Mouse (Mus musculus): ENCODE measurements around the gene Dhx30.
"Not testable (repeated sequence)": the region's sequence is repeated elsewhere in the genome, so short reads cannot be mapped to it uniquely, and the experiment has no call there.

Dhx30 gene

DNA sequence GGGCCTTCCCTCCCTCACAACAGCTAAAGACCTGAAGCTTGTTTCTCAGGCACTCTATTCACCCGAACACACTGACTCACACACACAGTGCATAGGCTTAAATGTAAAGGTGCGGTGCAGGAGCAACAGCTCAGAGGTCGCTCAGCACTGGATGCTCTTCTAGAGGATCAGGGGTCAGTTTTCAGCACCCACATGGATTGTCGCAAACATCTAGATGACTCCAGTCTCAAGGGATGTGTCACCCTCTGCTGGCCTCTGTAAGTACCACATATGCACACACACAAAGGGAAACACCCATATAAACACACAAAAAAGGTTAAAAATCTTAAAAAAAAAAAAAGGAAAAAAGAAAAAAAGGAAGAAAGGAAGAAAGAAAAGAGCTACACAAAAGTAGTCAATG is 22.9 kb downstream of the Dhx30 start:
- DNase-seq (ENCODE audit: low spot score in 2 of 2) = no peak

DNA sequence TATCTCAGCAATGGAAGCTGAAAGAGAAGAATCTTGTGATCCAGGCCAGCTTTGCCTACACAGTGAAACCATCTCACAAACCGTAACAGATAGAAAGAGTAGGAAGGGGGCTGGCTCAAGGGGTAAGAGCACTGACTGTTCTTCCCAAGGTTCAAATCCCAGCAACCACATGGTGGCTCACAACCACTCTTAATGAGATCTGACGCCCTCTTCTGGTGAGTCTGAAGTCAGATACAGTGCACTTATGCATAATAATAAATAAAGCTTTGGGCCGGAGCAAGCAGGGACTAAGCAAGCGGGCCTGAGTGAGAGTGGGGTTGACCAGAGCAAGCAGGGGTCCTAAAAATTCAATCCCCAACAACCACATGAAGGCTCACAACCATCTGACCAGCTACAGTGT is 24.3 kb downstream of the Dhx30 start:
- no peak for DNase-seq (ENCODE audit: low spot score in 2 of 2)

DNA sequence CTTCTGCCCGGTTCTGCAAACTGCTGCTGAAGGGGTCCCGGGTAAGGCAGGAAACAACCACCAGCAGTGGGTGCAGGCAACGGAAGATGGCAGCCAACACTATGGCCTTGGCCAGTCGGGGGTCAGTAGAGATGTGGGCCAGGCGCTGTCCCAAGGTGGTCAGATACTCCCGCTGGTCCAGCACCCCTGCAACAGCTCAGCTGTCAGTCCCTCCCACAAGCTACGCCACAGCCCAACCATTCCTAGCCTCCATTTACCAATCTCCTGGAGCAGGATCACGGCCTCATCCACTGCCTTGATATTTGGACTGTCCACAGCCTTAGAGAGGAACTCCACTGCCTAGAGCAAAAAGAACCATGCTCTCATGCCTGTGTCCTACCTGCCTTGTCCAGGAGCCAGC is 31.9 kb downstream of the Dhx30 start:
- DNase-seq (ENCODE audit: low spot score in 2 of 2) = no peak

DNA sequence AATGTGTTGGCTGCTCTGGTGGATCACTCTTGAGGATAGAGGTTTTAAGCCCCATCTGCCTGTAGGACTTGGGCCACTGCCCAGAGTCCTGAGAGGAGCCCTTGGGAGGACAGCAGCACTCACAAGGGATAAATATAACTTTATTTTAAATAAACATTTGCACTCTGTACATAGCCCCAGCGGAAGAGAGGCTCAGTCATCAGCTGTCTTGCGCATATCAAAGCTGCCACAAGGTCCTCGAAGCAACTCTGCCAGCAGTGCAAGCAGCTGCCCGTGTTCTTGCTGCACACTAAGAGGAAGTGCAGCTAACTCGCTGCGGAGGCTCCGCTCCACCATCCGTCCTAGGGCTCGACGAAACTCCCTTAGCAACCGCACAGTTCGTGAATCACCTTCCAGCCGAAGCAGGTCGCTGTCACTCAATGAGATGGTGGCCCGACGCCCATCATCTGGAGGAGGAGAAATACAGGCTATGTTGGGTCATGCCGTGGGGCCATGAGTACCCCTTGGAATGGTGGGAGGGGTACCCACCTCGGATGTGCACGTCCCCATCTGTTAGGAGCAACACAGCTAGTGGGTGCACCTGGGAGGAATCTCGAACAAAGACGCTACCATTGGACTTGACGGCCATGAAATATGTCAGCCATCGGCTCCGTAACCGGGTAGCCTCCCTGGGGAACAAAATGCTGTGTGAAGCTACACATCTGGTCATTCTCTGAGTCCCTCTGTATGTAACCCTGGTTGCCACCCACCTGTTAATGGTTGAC is 33.2 kb downstream of the Dhx30 start:
- DNase-seq (ENCODE audit: low spot score in 2 of 2) = no peak

DNA sequence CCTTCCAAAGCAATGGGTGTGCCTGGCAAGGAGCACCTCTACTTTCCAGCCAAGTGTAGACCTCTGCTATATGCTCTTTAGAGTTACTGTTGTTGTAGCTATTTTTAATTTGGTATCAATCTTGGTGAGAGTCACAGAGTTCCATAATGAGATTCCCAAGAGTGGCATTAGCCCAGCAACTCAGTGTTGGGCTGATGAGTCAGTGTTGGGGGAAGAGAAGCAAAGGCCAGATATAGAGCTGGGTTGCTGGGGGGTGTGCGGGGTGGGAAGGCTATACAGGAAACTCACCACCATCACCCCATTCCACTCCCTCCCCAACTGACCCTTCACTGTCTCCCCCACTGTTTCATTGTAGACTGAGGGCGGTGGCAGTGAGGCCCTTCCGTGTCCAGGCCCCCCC is 36.6 kb downstream of the Dhx30 start:
- no peak for DNase-seq (ENCODE audit: low spot score in 2 of 2)

DNA sequence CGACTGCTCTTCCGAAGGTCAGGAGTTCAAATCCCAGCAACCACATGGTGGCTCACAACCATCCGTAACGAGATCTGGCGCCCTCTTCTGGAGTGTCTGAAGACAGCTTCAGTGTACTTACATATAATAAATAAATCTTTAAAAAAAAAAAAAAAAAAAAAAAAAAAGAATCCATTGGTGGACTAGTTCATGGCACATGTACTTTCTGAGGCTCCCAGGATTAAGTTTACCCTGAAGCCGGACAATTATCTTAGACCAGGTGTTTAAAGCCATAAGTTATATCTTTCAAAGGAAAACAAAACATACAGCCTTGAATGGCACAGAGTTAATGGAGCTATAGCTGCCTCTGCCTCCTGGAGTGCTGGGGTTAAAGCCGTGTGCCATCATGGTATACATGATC is 41.2 kb downstream of the Dhx30 start:
- DNase-seq (ENCODE audit: low spot score in 2 of 2) = not testable (repeated sequence)

DNA sequence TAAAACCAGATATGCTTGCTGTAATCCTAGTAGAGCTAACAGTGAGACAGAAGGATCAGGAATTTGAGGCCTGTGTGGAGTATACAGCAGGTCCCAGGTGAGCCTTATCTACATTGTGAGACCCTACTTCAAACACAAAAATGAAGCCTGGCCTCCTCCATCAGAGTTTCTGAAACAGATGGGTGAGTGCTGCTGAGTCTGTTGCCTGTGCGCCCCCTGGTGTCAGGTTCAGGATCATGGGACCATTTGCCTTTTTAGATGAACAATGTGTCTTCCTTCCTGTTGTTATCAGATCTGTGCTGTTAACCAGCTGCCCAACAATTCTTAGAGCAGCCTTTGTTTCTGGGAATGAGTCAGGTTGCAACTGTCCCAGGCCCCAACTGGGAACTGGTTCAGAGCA is 45.8 kb downstream of the Dhx30 start:
- peak; percentile 86 to 90 for DNase-seq (ENCODE audit: low spot score in 2 of 2)

DNA sequence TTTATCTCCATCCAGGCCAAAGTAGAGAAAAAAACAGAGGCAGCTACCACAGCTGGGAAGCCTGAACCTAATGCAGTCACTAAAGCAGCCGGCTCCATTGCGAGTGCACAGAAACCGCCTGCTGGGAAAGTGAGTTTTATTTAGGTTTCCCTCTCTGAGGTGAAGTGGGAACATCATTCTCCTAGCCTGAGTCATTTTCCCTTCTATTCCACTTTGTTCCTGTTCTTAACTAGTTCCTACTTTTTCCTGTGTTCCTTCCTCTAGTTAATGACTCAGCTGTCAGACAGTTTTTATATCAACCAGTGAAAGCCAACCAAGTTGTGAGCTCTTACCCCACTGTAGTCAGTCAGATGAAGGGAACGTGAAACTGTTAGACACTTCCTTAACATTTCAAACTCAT is 46.6 kb downstream of the Dhx30 start:
- no peak for DNase-seq (ENCODE audit: low spot score in 2 of 2)

DNA sequence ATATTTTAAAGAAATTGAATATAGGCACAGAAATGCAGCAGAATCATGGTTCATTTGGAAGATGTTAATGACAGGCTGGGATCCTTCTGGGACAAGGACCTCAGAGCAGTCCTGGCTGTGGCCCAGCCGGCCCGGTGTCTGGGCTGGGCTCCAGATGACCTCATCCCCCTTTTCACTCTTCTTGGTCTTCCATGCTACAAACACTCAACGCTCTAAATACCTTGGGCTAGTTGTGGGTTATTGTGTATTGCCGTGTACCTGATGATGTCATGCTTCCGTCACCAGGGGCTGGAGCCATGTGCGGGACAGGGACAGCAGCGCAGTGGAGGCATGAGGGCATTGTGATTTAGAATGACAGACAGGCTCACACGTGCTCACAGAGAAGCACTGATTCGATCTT is 47.3 kb downstream of the Dhx30 start:
- peak in 1 of 2 experiments; percentile 44 for DNase-seq (ENCODE audit: low spot score in 2 of 2)

DNA sequence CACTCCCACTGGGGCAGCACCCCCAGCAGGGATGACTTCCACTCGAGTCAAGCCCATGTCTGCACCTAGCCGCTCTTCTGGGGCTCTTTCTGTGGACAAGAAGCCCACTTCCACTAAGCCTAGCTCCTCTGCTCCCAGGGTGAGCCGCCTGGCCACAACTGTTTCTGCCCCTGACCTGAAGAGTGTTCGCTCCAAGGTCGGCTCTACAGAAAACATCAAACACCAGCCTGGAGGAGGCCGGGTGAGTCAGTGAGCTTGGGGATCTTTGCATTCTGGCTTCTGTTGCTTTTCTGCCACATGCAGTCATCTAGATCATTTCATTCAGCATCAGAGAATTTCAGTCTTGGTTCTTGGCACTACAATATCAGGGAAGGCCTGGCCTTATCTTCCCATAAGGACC is 48.9 kb downstream of the Dhx30 start:
- DNase-seq (ENCODE audit: low spot score in 2 of 2) = no peak

DNA sequence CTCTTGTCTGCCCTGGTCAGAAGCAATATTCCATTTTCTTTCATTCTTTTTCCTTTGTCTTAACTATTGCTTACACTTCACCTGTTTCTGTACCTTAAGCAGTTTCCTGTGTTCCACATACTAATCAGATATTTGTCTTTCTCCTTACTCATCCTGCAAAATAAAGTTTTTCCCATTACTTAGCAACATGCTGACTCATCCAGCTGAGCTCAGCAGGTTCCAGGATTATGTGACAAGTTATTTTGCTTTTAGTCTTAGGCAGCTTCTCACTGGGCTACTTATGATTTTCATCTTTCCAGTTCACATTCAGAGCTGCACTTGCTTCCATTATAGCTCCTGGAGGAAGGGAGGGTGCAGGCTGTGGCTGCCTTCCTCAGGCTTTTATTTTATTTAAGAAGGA is 53.0 kb downstream of the Dhx30 start:
- DNase-seq (ENCODE audit: low spot score in 2 of 2) = no peak

DNA sequence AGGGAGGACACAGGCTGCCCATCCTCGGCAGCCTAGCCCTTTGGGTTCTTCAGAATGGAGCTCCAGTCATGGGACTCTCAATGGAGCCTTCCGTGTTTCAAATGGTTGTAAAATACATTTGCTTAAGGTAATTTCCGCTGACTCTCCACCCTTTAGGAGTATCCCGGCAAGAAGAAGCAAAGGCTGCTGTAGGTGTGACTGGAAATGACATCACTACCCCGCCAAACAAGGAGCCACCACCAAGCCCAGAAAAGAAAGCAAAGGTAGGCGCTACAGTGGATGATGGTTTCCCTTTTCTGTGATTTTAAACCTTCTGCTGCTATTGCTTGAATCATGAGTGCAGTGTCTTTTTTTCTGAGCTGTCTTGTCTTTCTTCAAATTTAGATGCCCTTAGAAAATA is 54.8 kb downstream of the Dhx30 start:
- DNase-seq (ENCODE audit: low spot score in 2 of 2) = no peak

DNA sequence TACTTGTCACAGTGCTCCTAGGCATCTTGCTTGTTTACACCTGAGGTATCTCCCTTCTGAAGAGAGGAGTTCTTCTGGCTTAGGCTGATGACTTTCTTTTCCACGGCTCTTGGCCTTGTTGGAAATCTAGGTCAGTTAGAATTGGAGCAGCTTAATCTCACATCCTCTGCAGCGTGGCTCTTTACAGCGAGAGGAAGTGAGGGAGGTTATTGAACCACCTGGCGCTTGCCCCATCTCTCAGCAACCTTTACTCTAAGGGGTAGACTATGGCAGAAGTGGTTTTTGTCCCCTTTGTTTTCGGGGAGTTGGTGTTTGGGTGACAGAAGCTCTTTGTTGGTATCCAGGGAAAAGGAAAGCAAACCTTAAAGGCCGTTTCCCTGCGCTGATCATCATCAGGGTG is 55.2 kb downstream of the Dhx30 start:
- DNase-seq (ENCODE audit: low spot score in 2 of 2) = no peak

DNA sequence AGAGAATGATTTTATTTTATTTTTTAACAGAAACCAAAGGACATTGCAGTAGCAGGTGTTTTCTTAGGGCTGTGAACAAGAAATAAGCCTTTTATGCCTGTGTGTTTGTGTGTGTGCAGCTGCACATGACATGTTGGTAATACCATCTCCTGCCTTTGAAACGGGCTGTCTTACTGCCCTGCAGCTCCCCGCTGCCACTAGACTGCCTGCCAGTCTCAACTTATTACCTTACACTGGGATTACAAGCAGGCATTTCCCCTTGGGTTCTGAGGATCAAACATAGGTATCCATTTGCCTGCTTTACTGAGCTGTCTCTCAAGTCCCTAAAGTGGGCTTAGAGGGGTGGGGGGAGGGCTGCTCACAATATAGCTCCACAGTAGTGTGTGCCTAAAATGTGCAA is 56.9 kb downstream of the Dhx30 start:
- DNase-seq (ENCODE audit: low spot score in 2 of 2) = no peak

DNA sequence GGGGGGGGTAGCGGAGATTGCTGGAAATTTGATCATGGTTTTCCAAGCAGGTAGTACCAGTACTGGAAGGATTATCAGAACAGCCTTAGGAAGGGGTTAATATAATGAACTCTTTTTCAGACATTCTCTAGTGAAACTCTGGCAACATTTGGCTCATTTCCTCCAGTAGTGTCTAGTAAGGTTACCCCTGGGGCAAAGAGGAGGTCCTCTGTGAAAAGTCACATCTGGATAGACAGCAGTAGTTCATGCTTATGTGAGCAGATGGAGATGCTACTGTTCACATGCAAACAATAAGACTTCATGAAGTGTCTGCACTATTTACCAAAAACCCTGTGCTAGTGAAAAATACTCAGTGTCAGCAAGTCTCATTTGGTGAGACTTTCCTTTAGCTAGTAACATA is 60.4 kb downstream of the Dhx30 start:
- no peak for DNase-seq (ENCODE audit: low spot score in 2 of 2)

DNA sequence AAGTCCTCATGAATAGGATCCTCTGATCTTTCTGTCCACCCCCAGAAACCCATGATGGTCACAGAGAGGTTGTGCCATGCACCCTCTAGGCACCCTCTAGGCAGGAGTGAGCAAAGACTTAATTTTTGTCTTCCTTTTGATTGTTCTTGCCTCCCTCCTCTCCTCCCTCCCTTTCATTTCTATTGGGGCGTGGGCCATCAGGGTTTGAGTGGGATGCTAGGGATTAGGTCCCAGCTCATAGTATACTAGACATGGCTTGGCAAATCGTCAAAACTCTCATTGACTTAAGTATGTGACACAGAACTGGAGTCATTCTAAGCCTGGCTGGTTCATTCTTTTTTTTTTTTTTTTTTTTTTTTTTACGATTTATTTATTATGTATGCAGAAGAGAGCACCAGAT is 62.8 kb downstream of the Dhx30 start:
- no peak for DNase-seq (ENCODE audit: low spot score in 2 of 2)

DNA sequence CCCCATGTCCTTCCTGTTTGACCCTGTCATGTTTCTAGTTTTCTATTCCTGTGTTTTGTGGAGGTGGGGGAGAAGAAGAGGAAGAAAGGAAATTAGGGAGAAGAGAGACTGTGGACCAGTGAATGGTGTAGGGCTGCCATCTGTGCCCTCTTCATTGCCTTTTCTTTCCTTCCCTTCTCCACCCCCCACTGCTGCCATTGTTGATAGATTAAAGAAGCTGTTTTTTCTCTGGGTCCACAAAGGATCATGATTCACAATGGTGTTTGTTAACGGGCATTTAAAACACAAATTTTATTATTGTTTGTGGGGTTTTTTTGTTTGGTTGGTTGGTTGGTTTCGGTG is 63.6 kb downstream of the Dhx30 start:
- DNase-seq (ENCODE audit: low spot score in 2 of 2) = no peak

DNA sequence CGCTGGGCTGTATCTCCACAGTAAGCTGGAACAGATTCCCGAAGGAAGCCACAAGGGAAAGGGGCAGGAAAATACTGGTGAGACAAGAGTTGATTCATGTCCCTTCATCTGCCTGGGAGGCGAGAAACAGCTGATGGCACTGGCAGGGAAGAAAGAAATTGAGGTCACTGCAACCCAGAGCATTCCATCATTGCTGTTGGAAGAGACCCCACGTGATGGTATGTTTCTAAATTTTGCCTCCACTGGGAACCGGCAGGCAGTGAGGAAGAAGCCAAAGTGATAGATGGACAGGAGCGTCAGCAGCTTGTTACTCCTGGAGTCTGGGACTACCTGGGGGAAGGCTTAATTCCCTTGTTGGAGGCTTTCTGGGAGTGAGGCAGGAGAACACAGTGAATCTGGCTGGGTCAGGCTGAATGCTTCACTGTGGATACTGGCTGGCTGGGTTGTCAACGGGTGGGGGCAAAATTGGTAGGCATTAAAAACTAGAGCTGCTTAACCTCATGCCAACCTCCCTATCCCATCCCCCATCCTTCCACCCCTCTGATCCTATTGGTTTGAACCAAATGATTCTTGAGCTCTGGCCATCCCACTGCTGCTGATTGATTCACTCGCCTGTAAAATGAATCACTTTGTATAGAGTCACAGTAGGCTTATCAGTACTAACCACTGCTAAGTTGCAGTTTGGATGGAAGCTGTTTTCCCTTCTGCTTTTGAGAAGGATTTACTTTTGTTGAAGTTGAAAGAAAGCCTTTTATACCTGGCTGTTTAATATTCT is 64.1 kb downstream of the Dhx30 start:
- peak; percentile 79 to 88 for DNase-seq (ENCODE audit: low spot score in 2 of 2)

DNA sequence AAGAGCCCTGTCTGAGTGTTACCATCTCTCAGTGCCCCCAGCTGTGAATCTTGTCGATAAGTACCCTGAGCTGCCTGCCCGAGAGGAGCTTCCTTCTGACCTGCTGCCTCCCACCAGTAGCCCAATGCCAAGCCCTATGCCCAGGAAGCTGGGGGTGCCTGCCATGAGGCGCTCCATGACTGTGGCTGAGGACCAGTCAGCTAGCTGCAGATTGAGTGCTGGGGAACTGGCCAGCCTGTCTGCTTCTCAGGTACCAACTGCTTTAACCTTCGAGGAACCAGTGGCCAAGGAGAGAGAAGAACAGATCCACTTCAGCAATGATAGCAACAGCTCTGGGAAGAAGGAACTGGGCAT is 64.7 kb downstream of the Dhx30 start:
- DNase-seq (ENCODE audit: low spot score in 2 of 2) = no peak

DNA sequence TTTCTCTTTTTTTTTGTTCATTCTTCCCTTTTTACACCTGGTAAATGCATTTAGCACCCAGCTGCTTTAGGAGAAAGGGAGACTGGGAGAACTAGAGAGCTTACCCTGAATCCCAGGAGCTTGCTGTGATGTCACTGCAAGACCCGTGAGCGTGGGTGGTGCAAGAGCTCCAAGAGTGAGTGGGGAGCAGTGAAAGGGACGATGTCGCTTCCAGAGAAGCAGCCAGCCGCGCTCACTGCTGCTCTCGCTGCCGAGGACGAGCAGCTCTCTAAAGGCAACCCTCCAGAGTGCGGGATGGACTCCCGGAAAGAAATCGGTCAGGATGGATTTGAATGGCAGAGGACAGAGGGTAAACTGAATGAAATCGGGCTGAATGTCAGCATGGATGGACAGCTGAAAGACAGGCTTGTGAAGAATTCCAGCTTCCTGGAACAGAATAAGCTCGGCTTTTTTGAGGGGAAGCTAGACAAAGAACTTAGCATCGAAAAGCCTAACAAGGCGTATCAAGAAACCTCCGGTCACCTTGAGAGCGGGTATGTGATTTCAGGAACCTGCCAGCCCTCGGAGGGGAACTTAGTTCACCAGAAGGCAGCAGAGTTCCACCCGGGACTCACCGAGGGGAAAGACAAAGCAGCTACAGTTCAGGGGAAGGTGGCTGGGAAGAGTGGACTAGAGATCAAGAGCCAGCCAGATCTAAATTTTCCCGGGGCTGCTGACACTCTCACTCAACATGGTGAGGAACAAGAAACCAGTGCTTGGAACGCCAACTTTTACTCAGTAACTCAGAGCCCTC is 65.6 kb downstream of the Dhx30 start:
- DNase-seq (ENCODE audit: low spot score in 2 of 2) = peak; percentile 90 to 93

DNA sequence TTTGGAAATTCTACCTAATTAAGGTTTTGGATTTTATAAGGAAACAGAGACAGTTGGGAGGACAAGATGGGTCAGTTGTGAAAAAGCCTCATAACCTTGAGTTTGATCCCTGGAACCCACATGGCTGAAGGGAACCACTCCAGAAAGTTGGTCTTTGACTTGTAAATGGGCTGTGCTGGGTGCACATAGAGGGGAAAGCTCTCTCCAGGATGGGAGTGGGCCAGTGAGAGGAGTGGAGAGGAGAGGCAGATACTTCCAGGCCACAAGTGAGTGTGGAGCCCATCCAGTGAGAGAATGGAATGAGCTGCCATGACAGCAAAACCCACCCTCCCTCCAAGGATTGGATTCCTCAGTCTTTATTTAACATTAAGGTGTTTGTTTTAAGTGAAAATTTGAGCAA is 66.4 kb downstream of the Dhx30 start:
- no peak for DNase-seq (ENCODE audit: low spot score in 2 of 2)

DNA sequence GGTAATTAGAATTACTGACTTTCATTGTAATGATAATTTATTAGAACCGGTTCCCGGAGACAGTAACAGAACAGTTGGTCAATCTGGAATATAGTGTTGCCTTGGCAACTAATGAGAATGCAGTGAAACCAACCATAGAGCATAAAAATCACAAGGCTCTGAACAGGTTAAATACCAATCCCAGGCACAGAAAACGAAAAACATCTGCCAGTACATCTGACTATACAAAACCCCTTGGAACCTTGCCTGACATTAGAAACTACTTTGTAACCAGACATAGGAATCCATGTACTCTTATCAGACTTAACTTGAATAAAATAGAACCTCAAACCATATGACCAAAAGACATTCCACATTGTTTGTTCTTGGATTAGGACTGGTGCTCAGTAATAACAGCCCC is 69.8 kb downstream of the Dhx30 start:
- no peak for DNase-seq (ENCODE audit: low spot score in 2 of 2)

DNA sequence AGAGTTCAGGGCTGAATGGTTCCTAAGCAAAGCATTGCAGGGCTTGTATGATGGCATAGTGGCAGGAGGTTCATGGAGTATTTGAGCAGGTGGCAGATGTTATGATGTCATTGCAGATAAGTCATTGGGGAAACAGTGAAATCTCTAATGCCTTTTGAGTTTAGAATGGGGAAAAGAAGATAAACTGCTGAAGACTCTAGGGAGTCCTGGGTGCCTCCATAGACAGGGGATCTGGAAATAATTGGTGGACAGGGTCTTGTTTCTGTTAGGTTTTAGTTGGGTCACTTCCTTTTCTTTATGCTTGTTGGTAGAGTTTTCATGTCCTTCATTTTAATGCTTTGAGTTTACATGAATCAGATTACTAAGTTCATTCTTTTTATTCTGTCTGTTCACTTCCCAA is 70.4 kb downstream of the Dhx30 start:
- DNase-seq (ENCODE audit: low spot score in 2 of 2) = no peak

Measured in right cerebral cortex, postnatal 10 days (tissue).